Mouse (Mus musculus): Measurements from ENCODE around the gene Thtpa.

Gene Thtpa

GRCm38 (mm10) chr14:55094704-55095231, at the start of gene Thtpa:
Gene Thtpa, plus strand, starts transcription at chr14:55094784.
- no peak for DNase-seq (ENCODE audit: low read depth, low spot score)

DNA sequence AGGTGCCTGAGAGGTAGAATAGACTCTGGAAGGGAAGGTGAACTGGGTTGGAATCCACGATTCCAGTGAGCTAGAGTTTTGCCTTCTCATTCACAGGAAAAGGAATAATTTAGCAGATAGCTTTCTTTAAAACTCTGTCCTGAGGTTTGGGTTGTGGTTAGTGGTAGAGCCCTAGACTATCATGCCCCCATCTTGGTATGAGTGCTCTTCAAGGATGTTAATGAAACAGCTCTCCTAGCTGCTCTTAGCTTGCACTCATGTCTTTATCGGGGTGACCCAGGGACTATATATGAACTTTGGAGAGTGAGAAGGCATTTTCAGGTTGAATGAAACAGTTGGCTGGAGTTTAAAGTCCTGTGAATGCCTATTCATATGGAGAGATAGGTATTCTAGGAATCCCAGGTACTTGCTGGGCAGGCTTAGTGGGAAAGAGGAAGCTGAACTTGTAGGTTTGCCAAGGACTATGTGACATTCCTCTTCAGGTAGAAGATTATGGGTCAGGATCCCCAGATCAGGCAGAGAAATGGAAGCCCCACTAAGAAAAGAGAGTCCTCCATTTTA, 46.5 kb upstream of the Thtpa start:
- DNase-seq (ENCODE audit: low read depth, low spot score) = no peak

- peak; percentile 50 for DNase-seq (ENCODE audit: low read depth, low spot score)
Measured at GRCm38 (mm10) chr14:55052496-55052895, 42.1 kb upstream of the Thtpa start.

- no peak for DNase-seq (ENCODE audit: low read depth, low spot score)
Measured at GRCm38 (mm10) chr14:55053050-55053449, 41.5 kb upstream of the Thtpa start.

DNA sequence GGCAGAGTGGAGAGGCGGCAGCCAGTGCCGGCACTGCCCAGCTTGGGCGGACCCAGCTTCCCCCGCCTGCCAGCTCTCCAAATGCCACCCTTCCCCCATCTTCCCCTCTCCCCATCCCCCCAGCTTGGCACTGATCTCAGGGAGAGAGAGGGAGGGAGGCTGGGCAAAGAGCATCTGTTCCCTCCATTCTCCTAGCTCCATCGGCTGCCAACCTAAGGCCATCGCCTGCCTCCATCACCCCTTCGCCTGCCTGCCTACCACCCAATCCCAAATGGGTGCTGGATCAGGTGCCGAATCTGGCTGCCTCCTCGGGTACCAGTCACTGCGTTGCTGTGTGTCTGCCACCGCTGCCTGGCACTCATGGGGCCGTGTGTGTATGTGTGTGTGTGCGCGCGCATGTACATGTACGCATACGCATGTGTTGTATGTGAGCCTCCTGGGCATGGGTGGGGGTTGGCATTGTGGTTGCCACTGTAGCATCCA, 40.8 kb upstream of the Thtpa start:
- peak; percentile 90 for DNase-seq (ENCODE audit: low read depth, low spot score)

GRCm38 (mm10) chr14:55054191-55054749, 40.3 kb upstream of the Thtpa start:
- DNase-seq (ENCODE audit: low read depth, low spot score) = no peak

DNA sequence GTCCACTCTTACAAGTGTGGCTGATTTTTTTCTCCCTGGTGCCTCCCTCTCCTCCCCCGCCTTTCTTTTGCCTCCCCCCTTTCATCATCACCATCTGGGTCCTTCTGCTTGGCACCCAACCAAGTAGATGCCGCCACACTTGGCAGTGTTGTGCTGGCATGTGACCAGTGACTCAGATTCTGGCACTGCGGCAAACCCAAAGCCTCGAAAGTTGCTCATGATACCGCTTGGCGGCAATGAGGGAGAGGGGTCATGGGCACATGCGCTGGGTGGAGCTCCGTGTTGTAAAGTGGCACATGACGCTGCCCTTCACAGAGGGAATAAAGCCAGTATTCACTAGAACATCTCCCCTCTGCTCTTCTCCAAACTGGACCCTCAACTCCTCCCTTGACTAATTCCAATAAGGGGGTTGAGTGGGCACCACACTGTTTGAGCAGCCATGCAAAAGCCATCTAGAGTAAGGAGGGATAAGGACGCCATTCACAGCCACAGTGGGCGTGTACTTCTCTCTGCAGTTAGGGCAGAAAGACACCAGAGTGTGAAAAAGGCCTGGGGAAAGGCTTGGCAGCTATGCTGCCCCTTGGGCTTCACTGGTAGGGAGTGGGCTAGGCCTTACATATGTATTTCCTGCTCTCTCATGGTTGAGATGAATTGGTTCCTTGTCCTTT, 39.3 kb upstream of the Thtpa start:
- DNase-seq (ENCODE audit: low read depth, low spot score) = peak; percentile 62

DNA sequence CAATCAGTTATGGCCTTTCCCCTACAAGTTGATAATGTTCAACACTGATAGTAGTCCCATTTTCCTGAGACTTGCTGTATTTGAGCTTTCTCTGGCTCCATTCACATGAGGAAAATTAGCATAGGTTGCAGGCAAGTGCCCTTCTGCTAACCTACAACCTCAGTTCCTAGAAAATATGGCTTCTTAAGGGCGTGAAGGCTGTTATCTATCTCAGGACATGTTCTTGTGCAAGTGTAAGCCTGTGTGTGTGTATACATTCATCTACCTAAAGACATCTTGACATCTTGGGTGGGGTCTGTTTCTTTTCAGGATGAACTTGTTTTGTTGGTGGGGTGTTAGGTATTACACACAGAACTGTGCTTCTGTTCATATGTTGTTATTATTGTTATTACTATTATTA, 35.6 kb upstream of the Thtpa start:
- no peak for DNase-seq (ENCODE audit: low read depth, low spot score)

DNA sequence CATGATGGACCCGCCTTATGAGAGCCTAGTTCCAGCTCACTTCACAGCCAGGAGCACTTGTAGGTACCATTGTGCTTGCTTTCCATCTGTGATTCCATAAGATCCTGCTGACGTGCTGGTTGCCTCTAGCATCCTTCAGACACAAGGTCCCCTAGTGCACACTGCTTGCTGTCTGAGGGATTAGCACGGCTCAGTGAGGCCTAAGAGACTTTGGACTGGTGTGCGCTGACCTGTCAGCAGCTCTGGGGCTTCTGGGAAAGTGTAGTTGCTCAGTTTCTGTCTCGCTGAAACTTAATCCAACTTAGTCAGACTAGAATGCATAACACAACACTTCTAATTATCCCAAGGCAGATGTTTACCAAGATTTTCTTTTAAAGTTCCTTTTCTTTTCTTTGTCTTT, 34.7 kb upstream of the Thtpa start:
- DNase-seq (ENCODE audit: low read depth, low spot score) = no peak

GRCm38 (mm10) chr14:55061845-55062244, 32.7 kb upstream of the Thtpa start:
- DNase-seq (ENCODE audit: low read depth, low spot score) = no peak

- DNase-seq (ENCODE audit: low read depth, low spot score) = no peak
Measured at GRCm38 (mm10) chr14:55062626-55063025, 32.0 kb upstream of the Thtpa start.

GRCm38 (mm10) chr14:55063117-55063516, 31.5 kb upstream of the Thtpa start:
- no peak for DNase-seq (ENCODE audit: low read depth, low spot score)

GRCm38 (mm10) chr14:55063581-55064381, 30.8 kb upstream of the Thtpa start:
- no peak for DNase-seq (ENCODE audit: low read depth, low spot score)

DNA sequence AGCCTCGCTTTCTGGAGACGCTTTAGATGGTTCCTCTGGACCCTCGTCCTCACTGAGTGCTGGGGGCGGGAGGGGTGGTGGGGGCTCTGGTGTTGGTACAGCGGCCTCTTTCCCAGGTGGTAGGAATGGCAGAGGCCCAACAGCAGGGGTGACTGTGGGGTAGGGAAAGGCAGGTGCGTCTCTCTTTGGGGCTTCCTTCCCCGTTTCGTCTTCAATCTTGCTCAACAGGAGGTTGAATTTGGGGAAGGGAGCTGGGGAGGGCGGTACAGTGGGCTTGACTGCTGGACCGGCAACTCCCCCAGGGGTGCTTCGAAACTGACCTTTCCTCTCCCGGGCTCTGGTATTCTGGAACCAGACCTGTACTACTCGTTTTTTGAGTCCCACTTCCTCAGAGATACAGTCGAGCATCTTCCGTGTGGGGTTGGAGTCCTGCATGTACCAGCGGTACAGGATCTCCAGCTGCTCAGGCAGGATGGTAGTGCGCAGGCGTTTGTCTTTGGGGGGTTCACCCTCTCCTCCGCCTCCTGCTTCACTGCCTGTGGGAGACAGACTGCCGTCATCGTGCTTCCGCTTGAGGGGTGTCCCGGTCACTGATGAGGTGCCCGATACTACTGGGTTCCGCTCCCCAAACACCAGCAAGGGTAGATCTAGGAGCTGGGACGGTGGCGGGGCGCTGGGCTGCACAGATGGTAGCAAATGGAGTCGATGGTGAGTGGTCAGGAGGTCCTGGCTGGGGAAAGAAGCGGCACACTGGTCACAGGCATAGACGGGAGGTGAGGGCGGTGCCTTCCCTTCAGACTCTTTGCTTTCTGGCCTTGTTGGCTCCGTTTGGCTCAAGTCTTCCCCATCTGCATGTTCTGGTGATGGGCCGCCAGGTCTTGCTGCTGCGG, 29.9 kb upstream of the Thtpa start:
- DNase-seq (ENCODE audit: low read depth, low spot score) = no peak

DNA sequence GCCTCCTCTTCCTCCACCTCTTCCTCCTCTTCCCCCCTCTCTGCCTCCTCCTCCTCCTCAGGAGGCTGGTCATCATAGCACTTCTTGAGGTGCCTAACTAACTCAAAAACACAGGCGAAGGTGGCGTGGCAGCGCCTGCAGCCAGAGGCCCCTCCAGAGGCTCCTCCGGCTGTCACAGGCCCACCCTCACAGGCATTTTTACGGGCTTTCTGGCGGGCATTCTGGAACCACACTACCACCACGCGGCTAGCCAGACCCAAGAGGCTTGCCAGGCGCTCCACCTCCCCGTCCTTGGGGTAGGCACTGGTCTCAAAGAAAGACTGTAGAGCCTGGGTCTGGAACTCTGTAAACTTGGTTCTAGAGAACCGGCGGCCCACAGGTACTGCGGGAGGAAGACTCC, 29.2 kb upstream of the Thtpa start:
- DNase-seq (ENCODE audit: low read depth, low spot score) = no peak

GRCm38 (mm10) chr14:55066042-55066441, 28.5 kb upstream of the Thtpa start:
- no peak for DNase-seq (ENCODE audit: low read depth, low spot score)

- DNase-seq (ENCODE audit: low read depth, low spot score) = no peak
Measured at GRCm38 (mm10) chr14:55071756-55072155, 22.8 kb upstream of the Thtpa start.

DNA sequence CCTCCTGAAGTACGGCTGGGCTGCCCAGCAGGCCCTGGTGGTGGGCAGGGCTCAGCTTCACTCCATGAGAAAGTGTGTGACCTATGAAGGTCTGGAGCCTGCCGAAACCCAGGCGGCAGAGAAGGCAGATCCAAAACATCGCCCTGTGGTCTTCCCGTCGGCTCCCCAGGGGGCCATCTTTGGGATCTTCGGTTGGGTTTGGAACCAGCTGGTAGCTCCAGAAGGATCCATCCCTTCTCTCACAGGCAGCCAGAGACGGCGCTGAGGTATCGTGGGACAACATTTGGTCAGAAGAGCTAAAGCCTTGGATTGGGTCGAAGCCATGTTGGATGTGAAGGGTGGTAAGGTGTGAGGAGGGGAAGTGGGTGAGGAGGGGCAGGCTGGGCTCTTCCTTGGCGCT, 20.2 kb upstream of the Thtpa start:
- no peak for DNase-seq (ENCODE audit: low read depth, low spot score)

GRCm38 (mm10) chr14:55076224-55076623, 18.4 kb upstream of the Thtpa start:
- DNase-seq (ENCODE audit: low read depth, low spot score) = no peak

GRCm38 (mm10) chr14:55076956-55077355, 17.6 kb upstream of the Thtpa start:
- DNase-seq (ENCODE audit: low read depth, low spot score) = no peak

Measured in retina, postnatal 7 days (tissue).